In the genomic region with DNA sequence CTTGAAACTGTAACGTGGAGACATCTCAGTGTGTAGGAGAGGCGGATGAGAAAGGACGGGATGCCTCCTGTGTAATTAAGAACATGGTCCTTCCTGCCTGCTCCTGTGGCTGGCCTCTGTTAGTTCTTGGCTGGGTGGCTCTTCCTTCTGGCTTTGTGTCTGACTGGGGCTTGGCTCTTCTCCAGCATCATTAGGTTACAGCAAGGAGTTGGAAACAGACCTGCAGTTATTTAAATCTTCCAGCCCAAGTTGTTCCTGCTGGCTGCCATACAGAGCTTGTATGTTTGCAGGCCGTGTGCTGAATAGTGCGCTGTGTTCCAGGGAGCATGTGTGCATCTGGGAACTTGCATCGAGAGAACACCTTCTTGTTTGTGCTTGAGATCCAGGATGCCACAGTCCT, we compare ENCODE assay signal across 8 mouse cellular contexts.
DNase-seq lines count a peak whose midpoint lies in the region; ATAC-seq and TF ChIP-seq lines count a peak whose summit lies in the region.

No protein-coding gene starts in this region.

- no peak overlapping the region for H3K9ac ChIP-seq in intestine, embryonic 14.5 days (ENCODE audit: low read length)
- H3K9ac ChIP-seq in intestine, postnatal 0 days (ENCODE audit: low read depth, low read length), result no peak overlapping the region
- no peak overlapping the region for H3K9ac ChIP-seq in forebrain, embryonic 16.5 days (replicated peaks; ENCODE audit: low read depth, low read length)
- H3K9ac ChIP-seq in hindbrain, embryonic 12.5 days, result no peak overlapping the region
- no peak overlapping the region for H3K9ac ChIP-seq in limb, embryonic 15.5 days

- WGBS in intestine, embryonic 14.5 days, result 43% methylated on average over 6 of the region's 6 CpGs
- WGBS in intestine, postnatal 0 days, result 67% methylated on average over 6 of the region's 6 CpGs
- WGBS in forebrain, embryonic 16.5 days, result 31% methylated on average over 6 of the region's 6 CpGs
- 63% methylated on average over 6 of the region's 6 CpGs for WGBS in hindbrain, embryonic 12.5 days
- WGBS in limb, embryonic 15.5 days, result 22% methylated on average over 6 of the region's 6 CpGs

- no peak overlapping the region for H3K4me3 ChIP-seq in intestine, embryonic 14.5 days (ENCODE audit: low read depth, low read length)
- no peak overlapping the region for H3K4me3 ChIP-seq in intestine, postnatal 0 days (ENCODE audit: low read depth, low read length)
- H3K4me3 ChIP-seq in forebrain, embryonic 16.5 days (replicated peaks; ENCODE audit: low read length), result no peak overlapping the region
- no peak overlapping the region for H3K4me3 ChIP-seq in hindbrain, embryonic 12.5 days
- no peak overlapping the region for H3K4me3 ChIP-seq in limb, embryonic 15.5 days

- no peaks in the 10 kb centered on the region for H3K27me3 ChIP-seq in intestine, embryonic 14.5 days (replicated peaks; ENCODE audit: control insufficient read depth, insufficient read depth, low read length)
- H3K27me3 ChIP-seq in intestine, postnatal 0 days (replicated peaks; ENCODE audit: control insufficient read depth, insufficient read depth, low read length), result no peaks in the 10 kb centered on the region
- H3K27me3 ChIP-seq in forebrain, embryonic 16.5 days (replicated peaks; ENCODE audit: control insufficient read depth, insufficient read depth, low read length), result no peaks in the 10 kb centered on the region
- H3K27me3 ChIP-seq in hindbrain, embryonic 12.5 days, result no peaks in the 10 kb centered on the region
- no peaks in the 10 kb centered on the region for H3K27me3 ChIP-seq in limb, embryonic 15.5 days

- no peaks in the 10 kb centered on the region for H3K9me3 ChIP-seq in intestine, embryonic 14.5 days (ENCODE audit: control insufficient read depth, low read length)
- H3K9me3 ChIP-seq in intestine, postnatal 0 days (ENCODE audit: control insufficient read depth), result no peaks in the 10 kb centered on the region
- H3K9me3 ChIP-seq in forebrain, embryonic 16.5 days (ENCODE audit: control insufficient read depth, low read length), result no peaks in the 10 kb centered on the region
- no peaks in the 10 kb centered on the region; the same call in 1 of the 2 replicates for H3K9me3 ChIP-seq in hindbrain, embryonic 12.5 days (replicated peaks)
- H3K9me3 ChIP-seq in limb, embryonic 15.5 days, result no peaks in the 10 kb centered on the region

- no peak for TF ChIP-seq CTCF in intestine, postnatal 0 days (IDR thresholded peaks at IDR 0.05; ENCODE audit: low read depth)

- no peak for ATAC-seq in intestine, embryonic 14.5 days (replicated peaks; ENCODE audit: low FRiP score, low TSS enrichment, low read depth)
- no peak for ATAC-seq in intestine, postnatal 0 days
- ATAC-seq in forebrain, embryonic 16.5 days, result peak; percentile 83
- no peak for ATAC-seq in hindbrain, embryonic 12.5 days (ENCODE audit: low FRiP score)
- ATAC-seq in limb, embryonic 15.5 days (ENCODE audit: insufficient number of reproducible peaks, low FRiP score, low TSS enrichment, low read depth), result peak; percentile 70

- H3K4me1 ChIP-seq in intestine, embryonic 14.5 days (replicated peaks; ENCODE audit: control insufficient read depth, insufficient read depth, low read length), result peaks cover 7% of the 10 kb centered on the region; the same call in 1 of the 2 replicates
- H3K4me1 ChIP-seq in intestine, postnatal 0 days (replicated peaks; ENCODE audit: control insufficient read depth, insufficient read depth, low read length), result no peaks in the 10 kb centered on the region
- peaks cover 20% of the 10 kb centered on the region for H3K4me1 ChIP-seq in forebrain, embryonic 16.5 days (replicated peaks; ENCODE audit: control insufficient read depth, insufficient read depth, low read length)
- peaks cover 11% of the 10 kb centered on the region; the same call in 1 of the 2 replicates for H3K4me1 ChIP-seq in hindbrain, embryonic 12.5 days
- H3K4me1 ChIP-seq in limb, embryonic 15.5 days, result peaks cover 26% of the 10 kb centered on the region

- H3K36me3 ChIP-seq in intestine, embryonic 14.5 days (ENCODE audit: control insufficient read depth, insufficient read depth, low read length), result no peaks in the 10 kb centered on the region
- no peaks in the 10 kb centered on the region for H3K36me3 ChIP-seq in intestine, postnatal 0 days (ENCODE audit: control insufficient read depth, insufficient read depth)
- no peaks in the 10 kb centered on the region for H3K36me3 ChIP-seq in forebrain, embryonic 16.5 days (ENCODE audit: control insufficient read depth, insufficient read depth)
- no peaks in the 10 kb centered on the region; the same call in 1 of the 2 replicates for H3K36me3 ChIP-seq in hindbrain, embryonic 12.5 days
- H3K36me3 ChIP-seq in limb, embryonic 15.5 days, result no peaks in the 10 kb centered on the region

- DNase-seq in intestine, embryonic 14.5 days (ENCODE audit: low spot score), result no peak
- DNase-seq in adrenal gland, postnatal 36 days, result peak; percentile 35 to 65
- DNase-seq in yolk sac, embryonic 10.5 days (ENCODE audit: low spot score), result no peak
- DNase-seq in spleen, adult 12 weeks (ENCODE audit: low spot score), result no peak

- H3K27ac ChIP-seq in intestine, embryonic 14.5 days (ENCODE audit: low read depth), result peak overlapping the region; percentile 51
- H3K27ac ChIP-seq in intestine, postnatal 0 days (ENCODE audit: low read depth, low read length), result no peak overlapping the region
- H3K27ac ChIP-seq in forebrain, embryonic 16.5 days (ENCODE audit: low read length), result peak overlapping the region; percentile 90
- peak overlapping the region; percentile 75 for H3K27ac ChIP-seq in hindbrain, embryonic 12.5 days
- peak overlapping the region; percentile 87 for H3K27ac ChIP-seq in limb, embryonic 15.5 days

- no peak overlapping the region; the same call in 1 of the 2 replicates for H3K4me2 ChIP-seq in intestine, embryonic 14.5 days (ENCODE audit: low read length)
- H3K4me2 ChIP-seq in intestine, postnatal 0 days (replicated peaks; ENCODE audit: low read depth), result no peak overlapping the region
- H3K4me2 ChIP-seq in forebrain, embryonic 16.5 days (ENCODE audit: low read length), result peak overlapping the region; percentile 11; the same call in 1 of the 2 replicates
- H3K4me2 ChIP-seq in hindbrain, embryonic 12.5 days (replicated peaks), result no peak overlapping the region
- no peak overlapping the region for H3K4me2 ChIP-seq in limb, embryonic 15.5 days

Comparison
In these comparisons a context has a peak if more than half of its experiments do, and no peak if none do; other contexts are left out.
1. ATAC-seq: peak in forebrain, embryonic 16.5 days (single experiment) and limb, embryonic 15.5 days (single experiment); none in intestine, embryonic 14.5 days (single experiment), intestine, postnatal 0 days (single experiment) and hindbrain, embryonic 12.5 days (single experiment).
2. DNase-seq: peak in adrenal gland, postnatal 36 days (2 of 2); none in intestine, embryonic 14.5 days (single experiment), yolk sac, embryonic 10.5 days (single experiment) and spleen, adult 12 weeks (single experiment).